Comparison of ENCODE assay signal across 28 mouse cellular contexts in genomic region chr17:47545154-47545553, GRCm38 (mm10).
"Had no signal": no experiment of that assay in that cellular context is flagged by ENCODE, and none has a peak within 500 bp of the region (broad histone marks: within the 10 kb centered on the region; RNA-seq: fewer than 3 reads in every experiment).

No protein-coding gene starts in this region.

- H3K9me3 ChIP-seq: heart, embryonic 10.5 days; heart, embryonic 12.5 days; heart, embryonic 13.5 days; heart, embryonic 15.5 days; hindbrain, embryonic 10.5 days; hindbrain, embryonic 12.5 days; hindbrain, embryonic 13.5 days; hindbrain, embryonic 15.5 days; intestine, embryonic 15.5 days; kidney, embryonic 15.5 days had no signal

- H3K27me3 ChIP-seq: heart, embryonic 12.5 days; heart, embryonic 13.5 days; heart, embryonic 15.5 days; hindbrain, embryonic 12.5 days; hindbrain, embryonic 13.5 days; hindbrain, embryonic 15.5 days; intestine, embryonic 15.5 days; kidney, embryonic 15.5 days had no signal

- ATAC-seq: inflammation-experienced regulatory T-cells, adult 6 months; intestine, embryonic 15.5 days; intestine, embryonic 16.5 days; intestine, postnatal 0 days had no signal

- H3K36me3 ChIP-seq: heart, embryonic 10.5 days; heart, embryonic 12.5 days; heart, embryonic 13.5 days; heart, embryonic 15.5 days; hindbrain, embryonic 10.5 days; hindbrain, embryonic 12.5 days; hindbrain, embryonic 13.5 days; hindbrain, embryonic 15.5 days; intestine, embryonic 15.5 days; kidney, embryonic 15.5 days had no signal

- H3K9ac ChIP-seq: heart, embryonic 12.5 days; heart, embryonic 13.5 days; heart, embryonic 15.5 days; hindbrain, embryonic 12.5 days; hindbrain, embryonic 13.5 days; hindbrain, embryonic 14.5 days; hindbrain, embryonic 15.5 days; kidney, embryonic 15.5 days had no signal

- H3K4me2 ChIP-seq: heart, embryonic 11.5 days; heart, embryonic 12.5 days; heart, embryonic 13.5 days; heart, embryonic 15.5 days; hindbrain, embryonic 12.5 days; hindbrain, embryonic 13.5 days; hindbrain, embryonic 14.5 days; kidney, embryonic 15.5 days had no signal

- H3K4me1 ChIP-seq: hindbrain, embryonic 12.5 days; hindbrain, embryonic 15.5 days had no signal

- H3K4me3 ChIP-seq: heart, embryonic 10.5 days; heart, embryonic 12.5 days; heart, embryonic 13.5 days; heart, embryonic 15.5 days; hindbrain, embryonic 10.5 days; hindbrain, embryonic 12.5 days; hindbrain, embryonic 13.5 days; hindbrain, embryonic 15.5 days; intestine, embryonic 15.5 days; kidney, embryonic 15.5 days had no signal

- H3K27ac ChIP-seq: heart, embryonic 10.5 days; heart, embryonic 13.5 days; heart, embryonic 15.5 days; hindbrain, embryonic 10.5 days; hindbrain, embryonic 12.5 days; hindbrain, embryonic 13.5 days; hindbrain, embryonic 14.5 days; hindbrain, embryonic 15.5 days; kidney, embryonic 15.5 days; kidney, postnatal 0 days had no signal

- DNase-seq: heart, postnatal 14 days; heart, postnatal 36 days; heart, postnatal 4 days; kidney, adult 11 months; kidney, adult 18-20 months; kidney, adult 2 months; kidney, adult 8-10 months; kidney, adult 9 months; kidney, postnatal 10 days; kidney, postnatal 14 days; kidney, postnatal 25 days; kidney, postnatal 36 days had no signal
